Mouse (Mus musculus): ENCODE results near the gene Ddx55.

The Ddx55 gene

GRCm38 (mm10) chr5:124610965-124611364 is 58.3 kb downstream of the Ddx55 start:
- no peak for DNase-seq (ENCODE audit: low spot score)

GRCm38 (mm10) chr5:124614709-124615108 is 62.0 kb downstream of the Ddx55 start:
- DNase-seq (ENCODE audit: low spot score), result no peak

- no peak for DNase-seq (ENCODE audit: low spot score)
These were observed 66.0 kb downstream of the Ddx55 start for GRCm38 (mm10) chr5:124618711-124619110.
